Mouse (Mus musculus): ENCODE results near the gene Tfr2.

DNA sequence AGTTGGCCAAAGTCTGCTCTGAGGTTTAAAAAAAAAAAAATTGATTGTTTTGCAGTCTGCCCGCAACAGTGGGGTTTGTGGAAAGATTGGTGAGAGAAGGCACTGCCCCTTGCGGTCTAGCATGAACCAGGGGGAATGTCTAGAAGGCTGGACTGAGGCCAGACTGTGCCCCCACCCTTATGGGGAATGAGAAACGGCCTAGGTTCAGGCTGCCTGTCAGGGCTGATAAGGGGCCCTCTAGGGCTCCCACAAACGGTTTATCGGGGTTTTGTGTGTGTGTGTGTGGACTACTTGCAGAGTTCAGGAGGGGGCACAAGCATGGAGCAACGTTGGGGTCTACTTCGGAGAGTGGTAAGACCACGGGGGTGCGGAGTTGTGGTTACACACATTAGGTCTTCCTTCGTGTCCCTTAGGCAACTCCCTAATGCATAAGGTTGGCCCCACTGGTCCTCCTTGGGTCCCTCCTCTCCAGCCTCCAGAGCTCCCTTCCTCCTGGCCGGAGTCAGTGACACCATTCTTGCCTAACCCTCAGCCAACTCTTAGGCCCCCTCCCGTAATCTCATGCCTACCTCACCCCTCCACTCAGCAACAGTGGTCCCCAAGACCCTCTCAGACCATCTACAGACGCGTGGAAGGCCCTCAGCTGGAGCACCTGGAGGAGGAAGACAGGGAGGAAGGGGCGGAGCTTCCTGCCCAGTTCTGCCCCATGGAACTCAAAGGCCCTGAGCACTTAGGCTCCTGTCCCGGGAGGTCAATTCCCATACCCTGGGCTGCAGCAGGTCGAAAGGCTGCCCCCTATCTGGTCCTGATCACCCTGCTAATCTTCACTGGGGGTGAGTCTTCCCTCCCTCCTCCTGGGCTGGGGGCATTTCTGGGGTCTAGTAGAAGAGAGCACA is 1.3 kb downstream of the Tfr2 start:
- TF ChIP-seq POLR2A (IDR thresholded peaks at IDR 0.05; ENCODE audit: low read depth, low read length) (no peak), CTCF (IDR thresholded peaks at IDR 0.05; ENCODE audit: borderline replicate concordance, insufficient read depth, low read length) (no peak)

All from embryonic fibroblast, embryonic 13.5 days (primary cell).